Mouse (Mus musculus): Measurements from ENCODE around the gene Pld4.

Gene Pld4

GRCm38 (mm10) chr12:112766586-112766985 is 6.1 kb downstream of the Pld4 start:
- no peak for DNase-seq (ENCODE audit: low spot score in 2 of 2)

- no peak for DNase-seq (ENCODE audit: low spot score in 2 of 2)
Observed at GRCm38 (mm10) chr12:112767036-112767890, 6.8 kb downstream of the Pld4 start.

GRCm38 (mm10) chr12:112768166-112768565 is 7.7 kb downstream of the Pld4 start:
- DNase-seq (ENCODE audit: low spot score in 2 of 2), result no peak

- no peak for DNase-seq (ENCODE audit: low spot score in 2 of 2)
Observed at GRCm38 (mm10) chr12:112769031-112769430, 8.6 kb downstream of the Pld4 start.

DNA sequence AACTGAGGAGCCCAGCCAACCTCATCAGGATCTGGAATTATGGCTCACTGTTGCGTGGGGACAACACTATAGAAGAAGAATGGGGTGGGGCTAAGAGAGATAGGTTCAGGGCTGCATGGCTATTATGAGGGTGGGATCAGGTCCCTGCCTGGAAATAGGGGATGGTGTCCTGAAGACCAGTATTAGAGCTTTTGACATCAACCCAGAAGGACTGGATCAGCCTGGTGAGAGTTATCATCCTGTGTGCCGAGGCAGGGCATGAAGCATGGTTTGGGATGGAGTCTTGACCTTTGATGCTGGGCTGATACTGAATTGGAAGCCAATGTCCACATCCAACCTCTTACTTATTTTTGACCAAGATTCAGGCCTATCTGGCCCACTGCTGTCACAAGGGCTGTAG is 9.3 kb downstream of the Pld4 start:
- no peak for DNase-seq (ENCODE audit: low spot score in 2 of 2)

DNA sequence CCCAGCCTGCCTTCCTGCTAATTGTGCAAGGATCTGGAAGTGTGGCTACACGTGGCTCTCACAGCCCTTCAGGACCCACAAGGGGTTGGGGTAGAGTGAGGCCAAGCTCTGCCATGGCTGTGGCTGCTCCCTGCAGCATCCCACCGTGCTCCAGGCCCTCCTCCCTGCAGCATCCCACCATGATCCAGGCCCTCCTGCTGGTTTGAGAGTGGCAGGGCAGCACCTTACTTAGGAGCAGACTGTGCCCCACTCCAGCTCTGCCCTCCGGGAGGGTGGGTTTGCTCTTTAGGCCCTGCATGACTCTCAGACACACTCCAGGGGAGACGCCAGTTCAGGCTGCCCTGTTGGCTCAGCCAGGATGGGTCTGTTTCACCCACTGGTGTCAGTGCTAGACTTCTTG is 9.9 kb downstream of the Pld4 start:
- no peak for DNase-seq (ENCODE audit: low spot score in 2 of 2)

GRCm38 (mm10) chr12:112772306-112772705 is 11.9 kb downstream of the Pld4 start:
- DNase-seq (ENCODE audit: low spot score in 2 of 2), result no peak

- no peak for DNase-seq (ENCODE audit: low spot score in 2 of 2)
Observed at GRCm38 (mm10) chr12:112773366-112773765, 12.9 kb downstream of the Pld4 start.

DNA sequence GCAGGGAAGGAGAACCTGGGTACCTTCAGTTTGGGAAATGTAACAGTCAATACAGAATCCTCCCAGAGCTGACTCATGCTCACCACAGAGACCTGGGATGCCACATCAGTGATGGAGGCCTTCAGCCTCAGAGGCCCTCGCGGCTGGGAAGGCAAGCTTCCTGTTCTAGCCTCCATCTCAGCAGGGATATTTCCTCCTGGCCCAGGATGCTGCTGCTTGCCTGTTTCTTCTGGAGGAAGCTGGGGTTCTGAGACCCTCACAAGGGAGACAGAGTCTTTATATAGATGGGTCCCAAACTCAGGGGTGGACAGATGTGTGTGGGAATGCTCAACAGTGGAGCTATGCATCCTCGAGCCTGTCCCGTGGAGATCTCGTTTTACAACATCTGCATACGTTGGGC is 13.6 kb downstream of the Pld4 start:
- no peak for DNase-seq (ENCODE audit: low spot score in 2 of 2)

- DNase-seq (ENCODE audit: low spot score in 2 of 2), result no peak
Observed at GRCm38 (mm10) chr12:112774481-112774880, 14.0 kb downstream of the Pld4 start.

DNA sequence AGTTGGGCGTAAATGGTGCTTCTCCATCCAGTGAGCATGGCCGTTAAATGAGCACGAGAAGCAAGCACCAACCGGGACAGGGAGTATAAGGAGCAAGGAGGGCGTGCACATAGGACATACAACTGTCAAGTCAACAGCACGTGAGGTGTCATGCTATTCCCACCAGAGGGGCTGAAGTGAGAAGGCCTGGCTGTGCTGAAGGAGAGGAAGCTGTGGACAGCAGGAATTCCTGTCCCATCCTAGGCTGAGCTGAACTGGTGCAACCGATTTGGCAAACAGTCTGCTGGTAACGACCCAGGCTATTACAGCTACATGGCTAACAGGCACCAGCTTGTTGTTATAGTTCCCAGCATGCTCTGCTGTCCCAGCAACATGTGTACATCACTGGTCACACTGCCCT is 30.6 kb downstream of the Pld4 start:
- DNase-seq (ENCODE audit: low spot score in 2 of 2), result no peak

DNA sequence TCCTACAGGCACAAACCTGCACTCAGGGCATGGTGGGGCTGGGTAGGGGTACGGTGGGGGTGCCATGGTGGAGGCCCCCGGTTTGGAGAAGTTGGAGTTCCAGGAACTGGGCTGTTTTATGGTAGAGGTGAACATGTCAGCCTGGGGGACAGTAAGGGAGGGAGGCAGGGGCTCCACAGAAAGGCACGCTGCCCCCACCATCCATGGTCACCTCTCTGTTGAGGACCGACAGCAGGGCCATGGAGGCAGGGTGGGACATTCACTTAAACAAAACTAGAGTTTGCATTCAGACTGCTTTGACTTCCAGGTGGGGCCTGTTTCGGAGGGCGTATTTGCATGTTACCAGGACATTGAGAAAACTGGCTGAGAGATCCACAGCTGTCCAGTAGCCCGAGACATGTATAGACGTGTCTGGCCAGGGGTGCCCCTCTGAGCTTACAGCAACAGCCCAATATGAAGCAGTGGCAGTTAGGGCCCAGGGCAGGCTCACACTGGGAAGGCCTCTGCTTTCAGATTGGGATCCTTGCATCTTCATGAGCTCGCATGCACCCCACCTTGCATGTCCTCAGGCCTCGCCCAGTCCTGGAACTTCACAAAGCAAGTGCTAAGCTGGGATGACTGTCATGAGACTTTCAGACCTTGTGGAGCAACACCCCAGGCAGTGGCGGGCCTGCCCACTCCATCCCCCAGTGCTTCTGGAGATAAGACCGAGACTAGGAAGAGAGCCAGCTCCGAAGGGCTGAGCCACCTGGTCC is 33.3 kb downstream of the Pld4 start:
- DNase-seq (ENCODE audit: low spot score in 2 of 2), result peak in 1 of 2 experiments; percentile 20

GRCm38 (mm10) chr12:112794356-112794816 is 33.9 kb downstream of the Pld4 start:
- no peak for DNase-seq (ENCODE audit: low spot score in 2 of 2)

DNA sequence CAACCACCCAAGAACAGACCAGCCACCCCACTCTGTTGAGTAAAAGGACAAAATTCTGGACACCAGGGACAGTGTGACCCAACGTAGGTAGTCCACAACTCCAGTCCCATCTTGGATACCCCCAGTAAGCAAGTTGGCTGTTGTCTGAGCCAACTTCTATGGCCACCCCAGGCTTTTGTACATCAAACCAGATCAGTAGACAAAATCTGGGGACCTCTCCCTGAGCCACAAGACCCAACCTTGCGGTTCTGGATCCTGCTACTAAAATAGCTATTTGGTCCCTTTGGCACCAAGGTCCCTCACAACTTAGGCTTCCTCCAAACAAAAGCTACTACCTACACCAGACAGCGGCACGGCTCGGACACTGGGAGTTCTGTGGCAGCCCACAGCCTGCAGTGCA is 34.5 kb downstream of the Pld4 start:
- no peak for DNase-seq (ENCODE audit: low spot score in 2 of 2)

- DNase-seq (ENCODE audit: low spot score in 2 of 2), result no peak
Observed at GRCm38 (mm10) chr12:112795466-112796104, 35.1 kb downstream of the Pld4 start.

DNA sequence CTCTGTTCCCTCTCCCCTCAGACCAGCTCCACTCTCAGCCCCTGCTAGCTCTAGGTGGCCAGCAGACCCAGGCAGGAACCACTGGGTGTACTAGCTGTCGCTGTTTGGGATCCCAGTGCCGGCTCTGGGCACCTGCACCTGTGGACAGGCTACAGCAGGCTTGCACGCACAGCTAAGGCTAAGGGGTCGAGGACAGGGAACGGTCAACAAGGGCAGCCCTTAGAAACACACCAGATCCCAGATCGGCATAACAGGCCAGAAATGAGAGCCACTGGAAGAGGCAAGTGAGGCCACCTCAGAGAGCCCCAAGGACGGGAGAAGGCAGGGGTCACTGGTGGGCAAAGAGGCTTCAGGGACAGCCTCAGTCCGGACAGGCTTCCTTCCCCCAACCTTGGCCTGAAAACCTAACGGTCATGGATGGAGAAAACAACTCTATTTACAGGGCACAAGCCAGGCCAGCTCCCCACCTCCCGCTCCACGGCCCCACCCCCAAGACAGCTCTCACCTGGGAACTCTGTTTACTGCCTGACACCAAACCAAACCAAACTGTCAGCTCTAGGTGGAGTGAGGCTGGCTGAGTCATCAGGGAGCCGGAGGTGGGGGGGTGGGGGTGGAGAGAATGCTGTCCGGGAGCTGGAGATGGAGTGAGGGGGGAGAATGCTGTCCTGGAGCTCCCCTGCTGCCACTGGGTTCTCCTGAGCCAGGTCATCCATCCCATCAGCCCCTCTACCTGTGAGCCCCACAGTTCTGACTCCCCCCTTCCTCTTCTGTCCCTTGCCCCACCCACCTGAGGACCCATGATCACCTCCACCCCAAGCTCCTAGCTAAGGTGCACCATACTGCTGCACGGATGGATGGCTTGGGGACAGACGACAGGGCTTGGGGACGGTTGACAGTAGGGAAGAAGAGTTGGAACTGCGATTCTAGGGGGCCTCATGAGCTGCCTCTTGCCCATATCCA is 36.4 kb downstream of the Pld4 start:
- no peak for DNase-seq (ENCODE audit: low spot score in 2 of 2)

DNA sequence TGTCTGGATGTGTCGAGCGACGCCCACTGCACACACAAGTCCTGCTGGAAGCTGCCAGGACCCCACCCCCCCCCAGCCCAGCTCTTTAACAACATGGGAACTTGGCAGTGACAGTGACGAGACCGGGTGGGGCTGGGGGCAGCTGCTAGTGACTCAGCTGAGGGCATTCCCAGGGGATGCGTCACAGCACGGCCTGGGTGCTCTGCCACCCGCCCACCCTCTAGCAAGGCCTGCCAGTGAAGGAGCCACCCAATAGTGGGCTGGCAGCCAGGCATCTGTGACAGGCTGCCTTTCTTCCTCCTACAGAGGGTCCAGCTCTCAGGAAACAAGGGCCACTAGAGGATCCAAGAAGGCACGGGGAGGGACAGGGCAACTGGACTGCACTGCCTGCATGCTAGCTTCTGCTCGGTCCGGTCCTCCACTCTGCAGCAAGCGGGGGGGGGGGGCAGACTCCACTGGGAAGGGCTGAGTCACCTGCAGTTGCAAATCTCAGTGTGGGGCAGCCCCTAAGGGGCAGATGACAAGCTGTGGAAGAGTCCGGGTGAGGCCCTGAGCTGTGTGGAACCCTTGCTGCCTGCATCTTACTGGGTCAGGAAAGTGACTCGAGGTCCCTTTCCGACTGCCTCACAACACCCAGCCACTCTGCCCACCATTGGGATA is 37.3 kb downstream of the Pld4 start:
- no peak for DNase-seq (ENCODE audit: low spot score in 2 of 2)

GRCm38 (mm10) chr12:112798332-112798681 is 37.9 kb downstream of the Pld4 start:
- DNase-seq (ENCODE audit: low spot score in 2 of 2), result no peak

DNA sequence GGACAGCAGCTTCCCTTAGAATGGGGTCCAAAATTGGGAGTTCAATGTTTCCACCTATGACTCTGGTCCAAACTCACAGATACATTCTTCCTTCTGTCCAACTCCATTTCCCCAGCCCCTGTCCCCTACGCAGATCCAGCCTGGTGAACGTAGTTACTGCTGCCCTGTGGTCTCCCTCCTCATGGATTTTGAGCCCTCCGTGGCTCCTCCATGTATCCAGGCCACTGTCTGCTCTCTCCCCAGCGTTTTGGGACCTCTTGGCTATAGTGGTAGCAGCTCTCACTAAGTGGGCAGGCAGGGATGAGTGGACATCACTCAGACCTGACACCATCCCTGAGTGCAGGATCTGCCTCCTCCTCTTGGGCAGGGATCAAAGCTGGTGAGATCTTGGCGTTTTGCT is 38.3 kb downstream of the Pld4 start:
- DNase-seq (ENCODE audit: low spot score in 2 of 2), result no peak

DNA sequence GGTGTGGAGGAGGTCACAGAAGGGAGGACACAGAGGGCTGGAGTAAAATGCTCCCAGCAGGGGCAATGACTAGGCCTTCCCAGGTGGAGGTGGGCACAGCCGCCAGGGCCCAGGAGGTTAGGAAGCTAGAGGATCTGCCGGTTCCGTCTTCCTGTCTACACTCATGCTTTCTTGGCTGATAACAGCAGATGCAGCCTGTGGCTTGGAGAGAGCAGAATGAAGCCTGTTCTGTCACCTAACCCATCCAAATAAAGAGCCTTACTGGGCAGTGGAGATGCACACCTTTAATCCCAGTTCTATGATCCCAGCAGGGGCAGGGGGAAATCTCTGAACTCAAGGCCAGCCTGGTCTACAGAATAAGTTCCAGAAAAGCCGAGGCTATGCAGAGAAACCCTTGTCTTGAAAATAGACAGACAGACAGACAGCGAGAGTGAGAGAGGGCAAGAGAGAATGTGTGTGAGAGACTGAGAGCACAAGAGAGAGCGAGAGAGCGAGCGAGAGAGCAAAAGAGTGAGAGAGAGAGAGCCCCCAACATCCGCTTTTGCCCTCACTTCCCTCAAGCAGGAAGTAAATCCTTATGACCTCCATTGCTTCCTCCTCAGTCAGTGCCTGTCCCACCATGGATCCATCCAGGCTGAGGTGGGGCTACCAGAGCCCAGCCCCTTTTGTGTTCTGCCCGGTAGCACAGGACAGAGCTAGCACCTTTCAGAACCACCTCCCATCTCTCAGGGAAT is 38.9 kb downstream of the Pld4 start:
- no peak for DNase-seq (ENCODE audit: low spot score in 2 of 2)

Measured in spleen, postnatal 36 days (tissue).